Mouse (Mus musculus) right cerebral cortex, adult 18-20 months (tissue): ENCODE measurements around the gene A630089N07Rik.
A peak's percentile ranks its signal among the peaks of the same experiment; 100 is the strongest.
"Not testable (repeated sequence)": the region's sequence is repeated elsewhere in the genome, so short reads cannot be mapped to it uniquely, and the experiment has no call there.

ENCODE experiments used
- DNase-seq: peaks from one replicate; pipeline ENCODE4 v3.0.0; 2022; ENCODE audit warnings: mixed read lengths

Gene A630089N07Rik

GRCm38 (mm10) chr16:98081889-98082818, at the start of gene A630089N07Rik:
Gene A630089N07Rik (minus strand): TSS chr16:98082450.
- peak; percentile 82 for DNase-seq

- DNase-seq, result no peak
These were observed 24.9 kb upstream of the A630089N07Rik start for GRCm38 (mm10) chr16:98107109-98107508.

DNA sequence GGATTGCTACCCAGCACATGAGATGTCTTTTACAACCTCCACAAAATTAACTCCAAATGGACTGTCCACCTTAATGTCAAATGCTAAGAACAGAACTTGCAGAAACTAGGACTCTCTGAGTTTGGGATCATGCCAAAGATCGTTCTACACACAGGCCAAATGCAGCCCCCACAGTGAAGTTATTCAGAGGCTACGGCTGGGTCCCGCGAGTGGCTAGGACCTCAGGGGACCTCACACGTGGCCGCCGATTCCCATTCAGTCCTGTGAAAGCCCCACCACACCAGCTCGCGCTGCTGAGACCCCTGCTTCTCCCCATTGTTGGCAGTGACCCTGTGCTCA, 731 bp downstream of the A630089N07Rik start:
- DNase-seq, result not testable (repeated sequence)

GRCm38 (mm10) chr16:98081140-98081539, 1.1 kb downstream of the A630089N07Rik start:
- not testable (repeated sequence) for DNase-seq

DNA sequence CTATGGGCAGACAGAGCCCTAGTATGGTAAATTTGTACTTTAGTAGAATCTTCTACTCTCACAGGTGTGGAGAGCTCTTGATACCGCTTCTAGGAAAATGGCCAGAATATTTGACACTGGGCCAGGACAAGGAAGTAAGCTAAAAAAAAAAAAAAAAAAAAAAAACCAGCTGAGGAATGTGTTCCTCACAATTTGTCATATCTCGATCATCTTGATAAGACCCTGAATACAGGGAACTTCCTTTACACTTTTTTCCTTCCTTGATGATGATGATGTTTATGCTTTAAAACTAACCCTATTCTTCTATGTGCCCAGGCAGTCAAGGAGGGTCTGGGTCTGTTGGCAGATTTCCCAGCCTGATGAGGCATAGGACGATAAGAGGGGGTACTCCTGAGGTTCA, 2.9 kb downstream of the A630089N07Rik start:
- DNase-seq, result not testable (repeated sequence)

DNA sequence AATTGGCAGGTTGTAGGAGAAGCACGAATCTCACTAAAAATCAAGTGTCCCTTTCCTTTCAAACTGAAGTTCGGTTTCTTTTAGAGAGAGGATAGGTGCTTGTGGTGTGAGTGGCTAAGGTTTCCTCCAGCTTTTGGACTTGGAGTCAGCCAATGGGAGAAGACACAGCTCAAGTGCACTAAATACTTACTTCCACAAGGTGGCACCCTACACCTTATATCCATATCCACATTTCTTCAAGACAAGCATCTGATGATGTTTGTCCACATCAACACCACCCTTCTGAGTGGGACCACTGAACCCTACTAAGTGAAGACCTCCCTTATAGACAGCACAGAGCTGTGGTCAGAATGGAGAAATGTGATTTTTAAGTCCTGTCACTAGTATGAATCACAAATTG, 40.6 kb downstream of the A630089N07Rik start:
- DNase-seq, result peak; percentile 21

GRCm38 (mm10) chr16:98034971-98035370, 47.3 kb downstream of the A630089N07Rik start:
- not testable (repeated sequence) for DNase-seq

GRCm38 (mm10) chr16:98026186-98026585, 56.1 kb downstream of the A630089N07Rik start:
- not testable (repeated sequence) for DNase-seq

DNA sequence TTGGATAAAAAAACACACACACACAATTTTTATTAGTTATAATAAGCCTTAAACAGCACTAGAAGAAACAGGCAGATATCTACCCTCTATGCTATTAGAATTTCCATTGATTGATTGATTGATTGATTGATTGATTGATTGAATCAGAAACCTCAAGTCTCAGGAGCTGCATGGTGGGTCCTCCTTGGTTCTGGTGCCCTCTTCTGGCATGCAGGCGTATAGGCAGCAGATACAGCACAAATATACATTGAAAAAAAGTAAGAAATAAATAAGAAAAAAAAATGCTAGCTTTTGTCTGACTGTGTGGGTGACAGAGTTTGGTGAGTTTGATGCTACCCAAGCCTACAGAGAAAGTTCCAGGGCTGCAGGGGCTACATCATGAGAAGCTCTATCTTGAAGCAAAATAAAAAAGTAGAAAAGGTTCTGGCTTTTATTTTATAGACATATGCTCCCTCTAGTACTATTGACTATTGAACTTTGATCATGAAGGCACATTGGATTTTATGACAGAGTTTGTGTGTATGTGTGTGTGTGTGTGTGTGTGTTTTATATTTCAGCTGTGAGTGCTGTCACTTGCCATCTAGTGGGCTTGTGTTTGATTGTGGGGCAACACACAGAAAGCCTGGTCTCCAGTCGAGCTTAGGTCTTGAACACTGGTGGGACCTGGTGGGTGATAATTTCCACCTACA, 59.4 kb downstream of the A630089N07Rik start:
- no peak for DNase-seq

DNA sequence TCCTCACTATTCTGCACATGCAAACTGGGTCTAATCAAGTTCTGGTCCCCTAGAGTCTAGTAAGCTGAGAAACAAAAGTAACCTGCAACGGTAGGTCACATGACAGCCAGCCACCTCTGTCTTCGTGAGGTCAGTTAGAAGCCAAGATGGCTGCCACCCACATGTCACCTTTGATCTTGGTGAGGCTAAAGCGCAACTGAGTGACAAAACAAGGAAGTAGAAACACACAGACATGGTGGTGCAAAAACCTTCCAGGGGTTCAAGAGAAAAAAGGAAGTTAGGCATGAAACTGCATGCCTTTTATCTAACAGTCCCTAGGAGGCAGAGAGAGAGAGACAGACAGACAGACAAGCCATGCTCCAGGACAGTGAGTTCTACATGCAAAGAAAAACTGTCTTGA, 60.2 kb downstream of the A630089N07Rik start:
- DNase-seq, result no peak

- DNase-seq, result not testable (repeated sequence)
These were observed 84.9 kb downstream of the A630089N07Rik start for GRCm38 (mm10) chr16:97997383-97997731.

DNA sequence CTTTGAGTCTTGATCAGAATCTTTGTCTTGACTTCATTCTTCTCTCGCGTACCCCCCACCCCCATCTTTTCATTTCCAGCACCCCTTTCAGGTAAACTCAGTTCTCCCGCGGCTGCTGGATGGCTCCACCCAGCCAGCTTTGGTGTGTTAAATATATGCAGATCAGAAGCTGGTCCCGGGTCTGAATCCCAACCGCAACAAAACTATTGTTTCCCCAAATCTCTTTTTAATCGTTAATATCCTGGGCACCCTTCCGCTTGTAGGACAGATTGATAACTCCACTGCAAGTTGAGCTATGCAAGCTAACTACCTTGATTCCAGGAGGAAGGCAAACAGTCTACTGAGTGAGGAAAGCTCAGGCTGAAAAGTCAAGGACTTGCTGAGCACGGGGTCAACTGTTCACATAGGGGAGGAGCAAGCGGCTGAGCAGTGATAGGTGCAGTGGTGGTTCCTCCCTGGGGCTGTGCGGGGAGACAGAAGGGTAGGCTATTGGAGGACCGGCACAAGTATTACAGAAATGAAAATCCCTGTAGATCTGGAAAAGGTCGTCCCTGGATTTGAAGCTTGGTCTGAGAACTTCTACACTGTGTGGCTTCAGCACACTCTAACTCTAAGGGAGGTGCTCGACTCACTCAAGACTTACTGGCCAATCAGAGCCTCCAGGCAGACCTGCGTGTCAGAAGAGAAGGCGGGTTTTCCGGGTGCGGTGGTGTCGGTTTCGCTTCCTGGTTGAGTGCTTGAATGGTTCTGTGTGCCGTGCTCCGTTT, 85.5 kb downstream of the A630089N07Rik start, which contains the start of gene B230307C23Rik:
Gene B230307C23Rik, plus strand, starts transcription at position 700 of the 767 bp plus-strand sequence.
- peak; percentile 90 for DNase-seq

- no peak for DNase-seq
These were observed 86.2 kb downstream of the A630089N07Rik start for GRCm38 (mm10) chr16:97995849-97996615.

DNA sequence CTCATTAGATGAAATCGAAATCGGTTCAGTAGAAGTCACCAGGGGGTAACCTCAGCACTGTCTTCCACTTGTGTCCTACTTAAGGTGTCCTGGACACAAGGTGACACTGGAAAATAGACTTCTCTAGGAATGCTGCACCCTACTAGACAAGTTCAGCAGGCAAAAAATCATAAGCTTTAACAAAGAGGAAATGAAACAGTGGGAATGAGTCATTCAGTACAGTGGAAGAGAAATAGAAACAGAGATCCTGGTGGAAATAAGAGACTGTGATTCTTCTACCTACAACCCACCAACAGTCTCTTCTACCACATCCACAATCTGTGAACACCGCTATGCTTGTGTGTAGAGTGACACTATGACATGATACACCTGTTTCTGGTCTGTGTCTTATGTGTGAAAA, 89.8 kb downstream of the A630089N07Rik start:
- DNase-seq, result not testable (repeated sequence)

DNA sequence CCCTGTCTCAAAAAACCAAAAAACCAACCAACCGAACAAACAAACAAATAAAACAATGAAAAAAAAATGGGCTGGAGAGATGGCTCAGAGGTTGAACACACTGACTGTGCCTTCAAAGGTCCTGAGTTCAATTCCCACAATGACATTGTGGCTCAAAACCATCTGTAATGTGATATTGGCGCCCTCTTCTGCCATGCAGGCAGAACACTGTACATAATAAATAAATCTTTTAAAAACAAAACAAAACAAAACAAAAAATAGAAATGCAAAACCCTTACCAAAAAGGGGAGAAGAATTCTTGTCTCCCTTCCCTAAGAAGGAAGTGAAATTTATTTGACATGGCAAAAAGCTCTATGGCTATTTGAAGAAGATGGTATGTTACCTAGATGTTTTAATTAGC, 90.7 kb downstream of the A630089N07Rik start:
- DNase-seq, result no peak

DNA sequence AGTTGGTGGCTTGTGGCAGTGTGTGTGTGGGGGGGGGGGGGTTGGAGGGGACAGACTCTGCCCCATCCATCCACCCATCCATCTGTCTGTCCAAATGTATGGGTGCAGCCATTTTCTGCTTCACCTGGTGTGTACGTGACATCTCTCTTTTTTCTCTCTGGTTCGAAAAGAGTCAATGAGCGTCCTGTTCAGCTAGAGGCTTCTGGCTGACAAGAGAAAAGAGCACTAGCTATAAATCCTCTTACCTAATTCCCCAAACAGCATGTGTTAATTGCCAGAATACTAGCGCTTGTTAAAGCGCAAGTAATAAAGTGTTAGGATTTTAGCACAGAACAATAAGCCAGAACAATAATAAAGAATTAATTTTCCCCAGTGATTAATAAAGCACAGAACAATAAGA, 97.7 kb downstream of the A630089N07Rik start:
- DNase-seq, result no peak

GRCm38 (mm10) chr16:97981362-97981761, 100.9 kb downstream of the A630089N07Rik start:
- DNase-seq, result no peak

DNA sequence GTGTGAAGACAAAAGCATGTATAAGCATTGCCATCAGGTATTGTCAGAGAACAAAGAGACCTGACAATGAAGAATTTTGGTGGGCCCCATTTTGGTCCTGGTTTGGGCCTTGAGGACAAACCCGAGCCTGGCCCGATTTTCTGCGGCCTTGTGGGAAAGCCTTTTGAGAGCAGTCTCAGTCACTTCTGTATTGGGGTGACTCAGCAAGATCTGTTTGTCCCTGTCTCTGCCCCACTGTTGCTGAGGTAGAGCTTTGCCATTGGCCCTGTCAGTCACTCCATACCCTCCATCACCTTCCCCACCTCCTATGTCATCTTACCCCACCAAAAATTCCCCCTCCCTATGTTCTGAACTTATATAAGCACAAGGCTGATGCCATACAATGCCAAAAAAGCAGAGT, 104.5 kb downstream of the A630089N07Rik start:
- no peak for DNase-seq

- no peak for DNase-seq
These were observed 105.0 kb downstream of the A630089N07Rik start for GRCm38 (mm10) chr16:97977277-97977676.

GRCm38 (mm10) chr16:97963956-97964540, 118.2 kb downstream of the A630089N07Rik start:
- DNase-seq, result no peak

- peak; percentile 98 for DNase-seq
These were observed 119.9 kb downstream of the A630089N07Rik start, which contains the start of the genes C2cd2 and Zbtb21 for GRCm38 (mm10) chr16:97962151-97962948. Gene C2cd2 (minus strand): TSS chr16:97962598. Gene Zbtb21 (minus strand): TSS chr16:97962622.
